Mouse (Mus musculus) hindbrain, embryonic 12.5 days (tissue): ENCODE measurements around the gene Abca12. TPM values are rescaled to one million over a fixed set of nuclear protein-coding genes. Genes with fewer than 3 reads are reported as not detected.

Experiments used
- ATAC-seq: fragments of 200-750 bp; cut with Nextera tagmentation; 2 replicates; pipeline ENCODE4 v1.8.0; 2017; ENCODE audit warnings: moderate TSS enrichment; ENCODE audit not compliant: low FRiP score
- H3K27ac ChIP-seq: fragments of 300-500 bp; sonication (generic); 2 replicates; pipeline ENCODE4 v1.5.1; 2016; ENCODE audit warnings: mild to moderate bottlenecking
- H3K27me3 ChIP-seq: fragments of 300-500 bp; sonication (generic); 2 replicates; pipeline ENCODE4 v1.6.1; 2016; ENCODE audit warnings: mild to moderate bottlenecking
- H3K36me3 ChIP-seq: fragments of 300-500 bp; sonication (generic); 2 replicates; pipeline ENCODE4 v1.6.1; 2016; ENCODE audit warnings: mild to moderate bottlenecking
- H3K4me1 ChIP-seq: fragments of 300-500 bp; sonication (generic); 2 replicates; pipeline ENCODE4 v1.6.1; 2016
- H3K4me2 ChIP-seq: fragments of 300-500 bp; sonication (generic); replicated peaks from 2 replicates; pipeline ENCODE4 v1.6.1; 2016; ENCODE audit warnings: mild to moderate bottlenecking
- H3K4me3 ChIP-seq: fragments of 300-500 bp; sonication (generic); 2 replicates; pipeline ENCODE4 v1.5.1; 2016; ENCODE audit warnings: mild to moderate bottlenecking
- H3K9ac ChIP-seq: fragments of 300-500 bp; sonication (generic); 2 replicates; pipeline ENCODE4 v1.6.1; 2016; ENCODE audit warnings: mild to moderate bottlenecking, moderate library complexity
- H3K9me3 ChIP-seq: fragments of 300-500 bp; sonication (generic); replicated peaks from 2 replicates; pipeline ENCODE4 v1.6.1; 2016; ENCODE audit warnings: mild to moderate bottlenecking
- WGBS: fragments of 180-500 bp; shearing (Covaris S2); methylation state at CpG from one replicate; pipeline ENCODE4 v1.1.7; 2016; 5-methylcytosine and 5-hydroxymethylcytosine counted together
- polyA plus RNA-seq: library from polyadenylated mRNA; unstranded; fragments of >200 nt; fragmentation: Nextera tagmentation; extraction: Ambion mirVana; gene quantifications from 2 replicates; pipeline ENCODE4 v1.2.1, GENCODE M21; 2016

The Abca12 gene
- polyA plus RNA-seq, 1 experiment from 2014 or later: 0.03 TPM

GRCm38 (mm10) chr1:71392463-71392862, 22.2 kb downstream of the Abca12 start:
- Histone ChIP-seq H3K36me3 (no peaks in the 10 kb centered on the region), H3K27ac (no peak overlapping the region), H3K4me3 (no peak overlapping the region), H3K9me3 (no peaks in the 10 kb centered on the region), H3K27me3 (no peaks in the 10 kb centered on the region), H3K4me2 (no peak overlapping the region), H3K9ac (no peak overlapping the region), H3K4me1 (no peaks in the 10 kb centered on the region)
- no peak for ATAC-seq
- 95% methylated on average over 2 of the region's 2 CpGs for WGBS

- H3K27me3 ChIP-seq: no peaks in the 10 kb centered on the region
- no peaks in the 10 kb centered on the region for H3K36me3 ChIP-seq
- H3K4me2 ChIP-seq: no peak overlapping the region
- no peak overlapping the region for H3K4me3 ChIP-seq
- no peaks in the 10 kb centered on the region for H3K9me3 ChIP-seq
- WGBS: 91% methylated on average over 8 of the region's 8 CpGs
- no peaks in the 10 kb centered on the region for H3K4me1 ChIP-seq
- ATAC-seq: no peak
- no peak overlapping the region for H3K9ac ChIP-seq
- H3K27ac ChIP-seq: no peak overlapping the region
Measured at GRCm38 (mm10) chr1:71386593-71386992, 28.1 kb downstream of the Abca12 start.

GRCm38 (mm10) chr1:71384098-71384497, 30.6 kb downstream of the Abca12 start:
- Histone ChIP-seq H3K4me3 (no peak overlapping the region), H3K9me3 (no peaks in the 10 kb centered on the region), H3K4me1 (no peaks in the 10 kb centered on the region), H3K36me3 (no peaks in the 10 kb centered on the region), H3K27me3 (no peaks in the 10 kb centered on the region), H3K4me2 (no peak overlapping the region), H3K9ac (no peak overlapping the region), H3K27ac (no peak overlapping the region)
- no peak for ATAC-seq
- 88% methylated on average over 1 of the region's 1 CpGs for WGBS

- Histone ChIP-seq H3K27me3 (no peaks in the 10 kb centered on the region), H3K9me3 (no peaks in the 10 kb centered on the region), H3K4me3 (no peak overlapping the region), H3K4me1 (no peaks in the 10 kb centered on the region), H3K9ac (no peak overlapping the region), H3K36me3 (no peaks in the 10 kb centered on the region), H3K4me2 (no peak overlapping the region), H3K27ac (no peak overlapping the region)
- WGBS: 92% methylated on average over 5 of the region's 5 CpGs
- no peak for ATAC-seq
Measured at GRCm38 (mm10) chr1:71373090-71373489, 41.6 kb downstream of the Abca12 start.

GRCm38 (mm10) chr1:71370266-71370665, 44.4 kb downstream of the Abca12 start:
- Histone ChIP-seq H3K4me1 (no peaks in the 10 kb centered on the region), H3K27ac (no peak overlapping the region), H3K4me3 (no peak overlapping the region), H3K4me2 (no peak overlapping the region), H3K27me3 (no peaks in the 10 kb centered on the region), H3K9ac (no peak overlapping the region), H3K36me3 (no peaks in the 10 kb centered on the region), H3K9me3 (no peaks in the 10 kb centered on the region)
- no peak for ATAC-seq

- H3K4me1 ChIP-seq: no peaks in the 10 kb centered on the region
- ATAC-seq: no peak
- H3K9ac ChIP-seq: no peak overlapping the region
- H3K27ac ChIP-seq: no peak overlapping the region
- H3K36me3 ChIP-seq: no peaks in the 10 kb centered on the region
- no peaks in the 10 kb centered on the region for H3K27me3 ChIP-seq
- WGBS: 69% methylated on average over 1 of the region's 1 CpGs
- H3K9me3 ChIP-seq: no peaks in the 10 kb centered on the region
- no peak overlapping the region for H3K4me3 ChIP-seq
- no peak overlapping the region for H3K4me2 ChIP-seq
Measured at GRCm38 (mm10) chr1:71367770-71368169, 46.9 kb downstream of the Abca12 start.

GRCm38 (mm10) chr1:71342861-71343554, 71.7 kb downstream of the Abca12 start:
- Histone ChIP-seq H3K9me3 (no peaks in the 10 kb centered on the region), H3K4me3 (no peak overlapping the region), H3K9ac (no peak overlapping the region), H3K36me3 (no peaks in the 10 kb centered on the region), H3K4me1 (no peaks in the 10 kb centered on the region), H3K27ac (no peak overlapping the region), H3K4me2 (no peak overlapping the region), H3K27me3 (no peaks in the 10 kb centered on the region)
- WGBS: 54% methylated on average over 3 of the region's 3 CpGs
- ATAC-seq: peak; percentile 32; the same call in 1 of the 2 replicates

GRCm38 (mm10) chr1:71342261-71342594, 72.5 kb downstream of the Abca12 start:
- Histone ChIP-seq H3K27me3 (no peaks in the 10 kb centered on the region), H3K36me3 (no peaks in the 10 kb centered on the region), H3K9me3 (no peaks in the 10 kb centered on the region), H3K27ac (no peak overlapping the region), H3K4me2 (no peak overlapping the region), H3K4me1 (no peaks in the 10 kb centered on the region), H3K4me3 (no peak overlapping the region), H3K9ac (no peak overlapping the region)
- no peak for ATAC-seq
- WGBS: 56% methylated on average over 4 of the region's 4 CpGs

- peak; percentile 68; the same call in 1 of the 2 replicates for ATAC-seq
- H3K9ac ChIP-seq: no peak overlapping the region
- H3K4me3 ChIP-seq: no peak overlapping the region
- H3K27ac ChIP-seq: no peak overlapping the region
- H3K4me1 ChIP-seq: no peaks in the 10 kb centered on the region
- 60% methylated on average over 7 of the region's 7 CpGs for WGBS
- no peaks in the 10 kb centered on the region for H3K36me3 ChIP-seq
- H3K9me3 ChIP-seq: no peaks in the 10 kb centered on the region
- no peaks in the 10 kb centered on the region for H3K27me3 ChIP-seq
- H3K4me2 ChIP-seq: no peak overlapping the region
Measured at GRCm38 (mm10) chr1:71341370-71342260, 73.1 kb downstream of the Abca12 start.

- Histone ChIP-seq H3K4me1 (no peaks in the 10 kb centered on the region), H3K4me3 (no peak overlapping the region), H3K9ac (no peak overlapping the region), H3K9me3 (no peaks in the 10 kb centered on the region), H3K4me2 (no peak overlapping the region), H3K27me3 (no peaks in the 10 kb centered on the region), H3K27ac (no peak overlapping the region), H3K36me3 (no peaks in the 10 kb centered on the region)
- no peak for ATAC-seq
- WGBS: 84% methylated on average over 4 of the region's 4 CpGs
Measured at GRCm38 (mm10) chr1:71338548-71339340, 76.0 kb downstream of the Abca12 start.

GRCm38 (mm10) chr1:71330349-71330748, 84.4 kb downstream of the Abca12 start:
- ATAC-seq: no peak
- H3K4me1 ChIP-seq: no peaks in the 10 kb centered on the region
- no peak overlapping the region for H3K4me3 ChIP-seq
- no peaks in the 10 kb centered on the region for H3K27me3 ChIP-seq
- H3K36me3 ChIP-seq: no peaks in the 10 kb centered on the region
- no peak overlapping the region for H3K4me2 ChIP-seq
- no peak overlapping the region for H3K27ac ChIP-seq
- 87% methylated on average over 3 of the region's 3 CpGs for WGBS
- no peak overlapping the region for H3K9ac ChIP-seq
- no peaks in the 10 kb centered on the region for H3K9me3 ChIP-seq

GRCm38 (mm10) chr1:71312171-71312570, 102.5 kb downstream of the Abca12 start:
- no peak for ATAC-seq
- no peaks in the 10 kb centered on the region for H3K27me3 ChIP-seq
- no peaks in the 10 kb centered on the region for H3K36me3 ChIP-seq
- no peak overlapping the region for H3K4me3 ChIP-seq
- no peaks in the 10 kb centered on the region for H3K9me3 ChIP-seq
- no peaks in the 10 kb centered on the region for H3K4me1 ChIP-seq
- no peak overlapping the region for H3K4me2 ChIP-seq
- WGBS: 94% methylated on average over 4 of the region's 4 CpGs
- H3K27ac ChIP-seq: no peak overlapping the region
- H3K9ac ChIP-seq: no peak overlapping the region
